Mouse (Mus musculus) thymus, adult 2 months (tissue): ENCODE data around the gene Il13ra1. TPM values are rescaled to one million over a fixed set of nuclear protein-coding genes. Genes with fewer than 3 reads are reported as not detected.
A peak's percentile ranks its signal among the peaks of the same experiment; 100 is the strongest.

Experiments used
- DNase-seq: peaks from one replicate; pipeline ENCODE4 v3.0.0; 2021
- H3K27ac ChIP-seq: fragments of 200-500 bp; 2 replicates; pipeline ENCODE4 v1.5.1; 2012; ENCODE audit warnings: low read length, control low read depth; ENCODE audit not compliant: control insufficient read depth, insufficient read depth
- H3K27me3 ChIP-seq: fragments of 200-500 bp; 2 replicates; pipeline ENCODE4 v1.6.1; 2012; ENCODE audit warnings: mild to moderate bottlenecking, low read length, moderate library complexity, mixed read lengths; ENCODE audit not compliant: control insufficient read depth, insufficient read depth
- H3K36me3 ChIP-seq: fragments of 200-500 bp; 2 replicates; pipeline ENCODE4 v1.6.1; 2012; ENCODE audit warnings: mild to moderate bottlenecking, low read length, moderate library complexity; ENCODE audit not compliant: control insufficient read depth, insufficient read depth
- H3K4me1 ChIP-seq: fragments of 200-500 bp; replicated peaks from 2 replicates; pipeline ENCODE4 v1.6.1; 2012; ENCODE audit warnings: low read length; ENCODE audit not compliant: control insufficient read depth, insufficient read depth
- H3K4me3 ChIP-seq: fragments of 200-500 bp; 2 replicates; pipeline ENCODE4 v1.5.1; 2012; ENCODE audit warnings: mild to moderate bottlenecking, low read length, control low read depth, moderate library complexity; ENCODE audit not compliant: control insufficient read depth, insufficient read depth
- CTCF ChIP-seq: fragments of 200-500 bp; IDR thresholded peaks from 2 replicates; pipeline ENCODE4 v1.5.1; 2012; ENCODE audit warnings: mild to moderate bottlenecking, control low read depth, low read length, moderate library complexity, borderline replicate concordance; ENCODE audit not compliant: control insufficient read depth, poor library complexity, insufficient read depth; ENCODE audit errors: extremely low read depth
- POLR2A ChIP-seq: fragments of 200-500 bp; IDR thresholded peaks from 2 replicates; pipeline ENCODE4 v1.6.1; 2012; ENCODE audit warnings: mild to moderate bottlenecking, low read length, control low read depth, moderate library complexity; ENCODE audit not compliant: control insufficient read depth, poor library complexity, insufficient read depth; ENCODE audit errors: extremely low read depth
- WGBS: fragments of 180-500 bp; shearing (Covaris S2); methylation state at CpG from one replicate; pipeline ENCODE4 v1.1.7; 2018; 5-methylcytosine and 5-hydroxymethylcytosine counted together
- polyA plus RNA-seq: library from polyadenylated mRNA; depleted of rRNA; stranded (reverse); fragments of >200 nt; gene quantifications from 2 replicates; pipeline ENCODE4 v1.2.3, GENCODE M21; 2012

Gene Il13ra1
- polyA plus RNA-seq, 1 experiment, result 3.6 TPM

GRCm38 (mm10) chrX:36136346-36136745 is 24.4 kb downstream of the Il13ra1 start:
- H3K36me3 ChIP-seq, result no peaks in the 10 kb centered on the region
- no peaks in the 10 kb centered on the region for H3K27me3 ChIP-seq
- H3K4me1 ChIP-seq, result no peaks in the 10 kb centered on the region
- no peak for DNase-seq
- no peak overlapping the region for H3K27ac ChIP-seq
- WGBS, result 50% methylated on average over 1 of the region's 1 CpGs
- TF ChIP-seq POLR2A (no peak), CTCF (no peak)
- H3K4me3 ChIP-seq, result no peak overlapping the region

- no peak for TF ChIP-seq CTCF
- no peak for TF ChIP-seq POLR2A
- Histone ChIP-seq H3K4me1 (no peaks in the 10 kb centered on the region), H3K36me3 (no peaks in the 10 kb centered on the region), H3K27ac (no peak overlapping the region), H3K27me3 (no peaks in the 10 kb centered on the region), H3K4me3 (no peak overlapping the region)
- WGBS, result 65% methylated on average over 6 of the region's 6 CpGs
- DNase-seq, result no peak
These were observed 30.2 kb downstream of the Il13ra1 start for GRCm38 (mm10) chrX:36141994-36142639.

DNA sequence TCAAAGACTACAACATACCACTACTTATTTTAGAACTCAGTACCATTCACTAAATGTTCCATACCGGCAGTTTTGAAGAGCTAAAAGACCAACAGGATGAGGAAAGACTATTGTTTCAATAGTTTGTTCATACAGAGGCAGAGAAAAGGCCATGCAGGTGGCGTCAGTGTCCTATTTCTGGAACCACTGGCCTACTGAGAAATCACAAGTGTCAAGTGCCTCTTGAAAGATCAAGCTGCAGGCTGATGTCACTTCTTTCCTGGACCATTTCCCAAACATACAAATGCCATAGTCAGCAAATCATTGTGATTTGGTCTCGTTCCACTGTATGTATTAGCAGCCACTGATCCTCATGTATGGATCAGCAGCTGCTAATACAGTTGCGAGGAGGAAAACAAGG is 34.8 kb downstream of the Il13ra1 start:
- Histone ChIP-seq H3K4me3 (no peak overlapping the region), H3K36me3 (no peaks in the 10 kb centered on the region), H3K27ac (no peak overlapping the region), H3K27me3 (no peaks in the 10 kb centered on the region), H3K4me1 (no peaks in the 10 kb centered on the region)
- TF ChIP-seq CTCF, result no peak
- no peak for TF ChIP-seq POLR2A
- 85% methylated on average over 4 of the region's 4 CpGs for WGBS
- no peak for DNase-seq

DNA sequence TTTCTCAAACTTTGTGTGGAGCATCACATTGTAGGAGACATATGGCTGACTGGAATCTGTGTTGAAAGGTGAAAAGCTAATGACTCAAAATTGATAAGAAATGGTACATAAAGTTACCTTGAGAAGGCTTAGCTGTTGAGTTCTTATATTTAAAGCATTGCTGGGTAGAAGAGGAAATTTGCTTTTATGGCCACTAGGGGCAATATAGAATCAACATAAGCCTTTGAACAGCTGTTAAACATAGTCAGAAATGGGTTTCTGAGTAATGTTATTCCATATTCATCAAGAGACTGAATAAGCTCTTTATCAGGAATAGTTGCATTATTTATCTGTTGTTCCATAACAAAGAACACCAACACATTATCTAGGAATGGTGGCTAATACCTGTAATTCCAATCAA is 38.2 kb downstream of the Il13ra1 start:
- Histone ChIP-seq H3K27me3 (no peaks in the 10 kb centered on the region), H3K27ac (no peak overlapping the region), H3K4me1 (no peaks in the 10 kb centered on the region), H3K36me3 (no peaks in the 10 kb centered on the region), H3K4me3 (no peak overlapping the region)
- TF ChIP-seq CTCF, result no peak
- no peak for TF ChIP-seq POLR2A
- no peak for DNase-seq

DNA sequence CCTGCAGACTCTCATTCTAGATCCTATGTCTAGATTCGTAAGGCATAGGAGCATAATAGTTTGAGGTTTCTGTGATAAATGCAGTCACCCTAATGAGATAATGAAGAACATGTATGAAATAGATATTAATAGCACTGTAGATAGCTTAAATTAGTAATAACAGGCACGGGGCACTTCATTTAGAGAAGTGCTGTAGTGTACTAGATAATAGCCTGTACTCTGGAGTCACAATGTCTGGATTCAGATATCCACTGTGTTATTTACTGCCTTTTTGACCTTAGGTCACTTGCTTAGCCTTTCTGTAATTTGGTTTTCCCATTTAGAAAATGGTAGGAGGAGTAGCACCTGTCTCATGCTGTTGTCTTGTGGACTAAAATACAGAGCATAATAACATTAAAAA is 44.8 kb downstream of the Il13ra1 start:
- H3K4me3 ChIP-seq, result no peak overlapping the region
- no peaks in the 10 kb centered on the region for H3K36me3 ChIP-seq
- 93% methylated on average over 2 of the region's 2 CpGs for WGBS
- no peaks in the 10 kb centered on the region for H3K4me1 ChIP-seq
- H3K27me3 ChIP-seq, result no peaks in the 10 kb centered on the region
- TF ChIP-seq POLR2A (no peak), CTCF (no peak)
- H3K27ac ChIP-seq, result no peak overlapping the region
- DNase-seq, result no peak

DNA sequence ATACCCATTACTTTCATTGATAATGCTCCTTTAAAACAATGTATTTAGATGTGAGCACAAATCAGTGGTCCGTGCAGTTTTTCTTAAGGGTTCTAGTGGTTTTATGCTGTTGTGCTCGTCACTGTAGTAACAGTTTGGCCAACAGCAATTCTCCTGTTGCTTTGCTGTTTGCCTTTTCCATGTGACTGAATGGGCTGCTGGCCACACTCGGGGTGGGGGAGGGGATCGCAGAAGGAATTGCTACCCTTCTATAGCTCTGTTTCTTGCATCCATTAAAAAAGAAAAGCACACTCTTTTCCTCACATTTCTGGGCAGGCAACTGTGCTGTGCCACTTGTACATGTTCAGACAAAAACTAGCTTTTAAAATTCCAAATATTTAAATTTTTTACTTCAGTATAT is 49.7 kb downstream of the Il13ra1 start:
- H3K36me3 ChIP-seq, result no peaks in the 10 kb centered on the region
- H3K27ac ChIP-seq, result no peak overlapping the region
- no peak for DNase-seq
- TF ChIP-seq CTCF (no peak), POLR2A (no peak)
- no peaks in the 10 kb centered on the region for H3K4me1 ChIP-seq
- H3K4me3 ChIP-seq, result no peak overlapping the region
- no peaks in the 10 kb centered on the region for H3K27me3 ChIP-seq
- WGBS, result 73% methylated on average over 4 of the region's 4 CpGs

GRCm38 (mm10) chrX:36183625-36184024 is 71.7 kb downstream of the Il13ra1 start:
- no peaks in the 10 kb centered on the region for H3K4me1 ChIP-seq
- peak; percentile 47 for DNase-seq
- no peak overlapping the region for H3K4me3 ChIP-seq
- H3K36me3 ChIP-seq, result no peaks in the 10 kb centered on the region
- H3K27ac ChIP-seq, result no peak overlapping the region
- TF ChIP-seq POLR2A, result no peak
- no peak for TF ChIP-seq CTCF
- no peaks in the 10 kb centered on the region for H3K27me3 ChIP-seq
